Mouse (Mus musculus) spleen, postnatal 14 days (tissue): Measurements from ENCODE around the gene Nav2.

ENCODE experiments used
- DNase-seq, 2 experiments: peaks; one replicate each; pipeline ENCODE4 v3.0.0; 2021 to 2022; ENCODE audit warnings: low spot score in 2 of 2

The Nav2 gene

DNA sequence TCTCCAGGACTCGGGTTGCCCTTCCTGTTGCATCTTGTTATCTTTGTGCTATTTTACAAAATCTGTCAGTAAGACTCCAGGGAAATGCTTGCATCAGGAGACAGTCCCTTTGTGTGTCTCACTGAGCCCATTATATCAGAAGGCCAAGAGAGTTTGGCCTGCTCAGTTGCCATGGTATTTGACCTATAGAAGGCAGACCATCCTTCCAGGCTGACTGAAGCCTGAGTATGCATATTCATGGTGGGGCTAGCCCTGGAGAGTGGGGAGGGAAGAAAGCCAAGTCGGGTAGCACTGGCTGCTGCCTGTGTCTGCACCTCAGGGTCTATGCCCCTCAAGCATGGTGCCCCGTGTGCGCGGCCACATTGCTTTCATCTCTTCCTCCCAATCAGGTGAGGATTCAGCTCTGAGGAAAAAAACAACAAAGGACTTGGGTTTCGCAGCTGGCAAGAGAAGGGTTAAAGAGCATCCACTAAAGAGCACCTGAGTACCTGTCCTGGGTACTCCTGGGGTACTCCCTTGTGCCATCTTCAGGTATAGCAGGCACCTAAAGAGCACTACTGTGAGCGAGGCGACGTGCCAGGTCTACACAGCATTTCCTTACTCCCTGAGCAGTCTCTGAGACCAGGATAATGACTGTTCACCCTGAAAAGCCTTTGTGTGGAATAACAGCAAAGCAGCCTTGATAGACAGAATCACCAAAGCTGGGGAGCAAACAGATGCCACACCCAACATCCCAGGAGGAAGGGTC, 144.5 kb downstream of the Nav2 start:
- no peak for DNase-seq

DNA sequence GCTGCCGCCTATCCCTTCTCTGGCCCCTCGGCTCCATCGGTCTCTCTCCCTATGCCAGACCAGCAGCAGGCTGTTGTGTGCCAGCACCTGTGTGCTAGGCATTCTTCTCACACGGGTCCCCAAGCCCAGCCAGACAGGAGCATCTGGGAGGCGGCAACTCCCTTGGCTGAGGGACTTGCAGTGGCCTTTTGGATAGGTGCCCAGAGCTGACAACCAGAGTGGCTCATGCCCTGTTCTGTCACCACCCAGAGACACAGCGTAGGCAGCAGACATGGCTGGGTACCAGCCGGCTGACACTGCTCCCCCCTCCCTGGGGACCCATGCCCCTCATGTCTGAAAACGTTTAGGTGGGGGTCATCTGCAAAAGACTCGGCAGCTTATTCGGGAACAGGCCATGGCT, 146.8 kb downstream of the Nav2 start:
- no peak for DNase-seq

DNA sequence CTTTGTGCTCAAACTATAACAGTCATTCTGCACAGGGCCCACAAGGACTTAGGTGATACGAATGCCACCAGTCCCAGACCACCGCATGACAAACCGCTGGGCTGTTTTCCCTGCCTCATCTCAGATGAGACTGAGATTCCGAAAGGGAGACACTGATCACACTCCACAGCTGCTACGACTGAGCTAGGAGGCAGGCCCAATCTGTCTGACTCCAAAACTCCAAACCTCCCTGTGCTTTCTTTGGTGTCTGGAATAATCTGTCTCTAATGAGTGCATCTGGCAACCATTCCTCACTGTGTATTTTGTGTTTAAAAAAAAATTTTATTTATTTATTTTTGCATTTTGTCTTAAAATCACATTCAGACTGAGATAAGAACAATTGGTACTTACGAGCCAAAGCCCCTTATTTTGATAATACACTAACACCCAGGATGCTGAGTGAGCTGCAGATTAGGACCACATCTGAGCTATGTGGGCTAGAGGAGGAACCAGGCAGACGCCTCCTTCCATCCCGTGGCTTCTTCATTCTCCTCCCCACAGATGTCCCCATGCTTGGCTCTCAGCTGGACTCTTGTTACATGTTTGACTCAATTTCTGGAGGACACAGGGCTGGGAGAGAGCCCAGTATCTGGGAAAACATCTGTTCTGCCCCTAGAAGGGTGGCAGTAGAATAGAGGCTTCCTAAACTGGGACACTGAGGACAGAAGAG, 149.9 kb downstream of the Nav2 start:
- DNase-seq, result no peak

DNA sequence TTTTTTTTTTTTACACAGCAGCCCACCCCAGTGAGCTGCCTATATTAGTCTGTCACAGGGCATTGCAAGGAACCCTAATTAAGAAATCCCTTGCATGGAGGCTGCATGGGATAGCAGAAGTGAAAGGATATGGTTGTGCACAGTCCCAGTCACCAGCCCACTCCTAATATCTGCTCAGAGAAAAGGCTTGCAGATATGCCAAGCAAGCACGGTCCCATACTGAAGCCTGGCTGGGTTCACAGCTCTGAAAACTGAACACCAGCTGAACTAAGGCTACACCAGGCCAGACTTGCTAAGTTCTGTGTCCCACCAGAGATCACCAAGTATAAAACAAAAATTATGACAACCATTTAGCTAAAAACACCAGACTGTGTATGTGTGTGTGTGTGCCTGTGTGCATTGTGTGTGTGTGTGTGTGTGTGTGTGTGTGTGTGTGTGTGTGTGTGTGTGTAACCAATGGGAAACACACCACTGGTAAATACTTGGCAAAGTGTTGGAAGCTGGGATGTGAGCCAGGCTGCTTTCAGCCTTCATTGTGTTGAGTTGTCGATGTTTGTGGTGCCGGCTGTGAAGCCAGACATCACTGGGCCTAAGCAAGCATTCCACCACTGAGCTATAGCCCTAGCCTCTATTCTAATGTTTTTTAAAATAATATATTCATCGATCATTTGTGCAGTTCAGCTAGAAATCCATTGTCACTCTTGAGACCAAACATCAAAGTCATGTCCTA, 156.4 kb downstream of the Nav2 start:
- no peak for DNase-seq

DNA sequence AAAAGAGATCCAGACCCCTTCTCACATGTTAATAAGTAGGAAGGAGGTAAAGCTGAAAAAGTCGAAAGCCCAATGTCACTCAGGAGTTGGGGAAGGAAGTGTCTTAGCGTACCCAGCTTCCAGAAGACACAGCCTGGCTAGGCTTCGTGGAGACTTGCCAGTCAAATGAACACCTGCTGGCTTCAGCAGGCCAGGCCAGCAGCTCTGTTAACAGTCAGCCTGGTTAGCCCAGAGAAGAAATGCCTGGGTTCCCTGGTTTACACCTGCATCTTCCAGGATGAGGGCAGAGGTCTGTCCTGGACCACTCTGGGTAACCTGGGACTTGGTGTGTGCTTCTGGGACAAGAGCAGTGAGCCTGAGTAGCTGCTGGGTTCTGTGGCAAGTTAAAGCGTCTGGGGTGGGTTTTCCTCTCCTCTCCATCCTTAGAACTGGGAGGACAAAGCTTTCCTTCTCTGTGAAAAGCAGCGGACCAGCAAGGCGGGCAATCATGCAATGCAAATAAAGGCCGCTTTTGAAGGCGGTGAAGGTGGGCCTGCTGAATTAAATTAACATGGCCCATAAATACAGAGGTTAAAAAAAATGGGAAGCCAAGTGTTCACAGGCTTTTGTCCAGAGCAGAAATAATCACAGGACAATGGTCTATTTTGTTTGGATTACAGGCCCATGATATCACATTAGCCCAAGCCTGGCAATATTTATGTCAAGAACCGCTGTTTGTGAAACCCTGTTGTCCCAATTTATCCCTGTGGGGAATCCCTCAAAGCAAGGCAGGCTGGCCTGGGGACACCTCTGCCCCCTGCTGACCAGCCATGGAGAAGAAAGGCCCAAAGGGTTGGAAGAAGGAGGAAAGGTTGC, 157.3 kb downstream of the Nav2 start:
- no peak for DNase-seq

DNA sequence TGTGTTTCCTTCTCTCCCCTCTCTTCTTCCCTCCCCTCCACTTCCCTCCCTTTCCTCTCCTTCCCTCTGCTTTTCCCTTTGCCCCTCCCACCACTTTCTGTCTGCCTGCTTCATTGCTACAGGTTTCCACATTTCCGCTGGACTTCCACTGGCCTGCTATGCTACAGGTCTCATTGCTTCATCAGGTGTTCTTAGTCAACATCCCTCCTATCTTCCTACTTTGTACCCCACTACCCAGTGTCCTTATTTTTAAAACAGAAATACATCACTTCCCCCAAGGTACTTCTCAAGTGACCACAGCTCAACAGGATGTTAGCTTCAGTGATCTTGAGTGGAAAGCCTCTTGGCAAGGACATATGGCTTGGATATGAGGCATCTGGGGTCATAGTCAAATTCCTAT, 158.3 kb downstream of the Nav2 start:
- no peak for DNase-seq

DNA sequence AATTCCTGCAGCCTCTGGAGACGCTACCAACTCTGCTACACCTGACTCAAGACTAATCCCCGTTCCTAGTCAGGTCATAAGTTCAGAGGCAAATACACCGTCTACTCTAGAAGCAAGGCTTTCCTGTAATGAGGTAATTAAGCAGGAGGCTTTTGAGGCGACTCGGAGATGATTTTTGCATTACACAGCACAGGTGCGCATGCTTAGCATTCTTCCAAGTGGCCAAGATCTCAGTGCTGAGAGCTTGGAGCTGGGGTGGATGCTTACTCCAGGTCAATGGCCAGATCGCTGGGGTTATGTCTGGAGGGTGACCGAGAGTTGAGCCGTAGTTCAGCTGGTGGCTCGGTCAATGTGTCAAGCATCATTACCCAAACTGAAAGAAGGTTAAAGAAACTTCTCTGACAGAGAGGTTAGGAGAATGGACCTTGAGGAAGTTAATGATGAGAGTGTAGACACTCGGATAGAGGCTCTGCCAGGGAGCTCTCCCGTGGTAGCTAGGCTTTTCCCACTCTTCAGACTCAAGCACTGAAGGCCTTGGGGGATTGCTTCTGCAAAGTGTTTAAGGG, 161.0 kb downstream of the Nav2 start:
- DNase-seq, result no peak

DNA sequence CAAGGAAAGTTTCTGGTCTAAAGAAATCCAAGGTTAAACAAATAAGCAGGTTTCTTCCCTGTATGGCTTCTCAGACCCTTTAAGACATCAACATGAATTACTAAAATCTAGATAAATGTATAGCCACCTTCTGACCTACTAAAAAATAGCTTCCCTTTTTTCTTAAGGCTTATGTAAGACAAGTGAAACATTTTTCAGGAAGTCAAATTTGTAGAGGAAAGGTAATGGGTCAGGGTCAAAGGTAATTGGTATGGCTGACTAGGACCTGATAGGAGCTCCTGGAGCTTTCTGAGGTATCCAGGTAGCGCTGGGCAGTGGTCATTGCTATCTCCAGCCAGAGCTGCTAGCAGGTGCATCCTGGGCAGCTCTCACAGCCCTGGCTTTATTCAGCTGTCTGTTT, 162.1 kb downstream of the Nav2 start:
- DNase-seq, result no peak

DNA sequence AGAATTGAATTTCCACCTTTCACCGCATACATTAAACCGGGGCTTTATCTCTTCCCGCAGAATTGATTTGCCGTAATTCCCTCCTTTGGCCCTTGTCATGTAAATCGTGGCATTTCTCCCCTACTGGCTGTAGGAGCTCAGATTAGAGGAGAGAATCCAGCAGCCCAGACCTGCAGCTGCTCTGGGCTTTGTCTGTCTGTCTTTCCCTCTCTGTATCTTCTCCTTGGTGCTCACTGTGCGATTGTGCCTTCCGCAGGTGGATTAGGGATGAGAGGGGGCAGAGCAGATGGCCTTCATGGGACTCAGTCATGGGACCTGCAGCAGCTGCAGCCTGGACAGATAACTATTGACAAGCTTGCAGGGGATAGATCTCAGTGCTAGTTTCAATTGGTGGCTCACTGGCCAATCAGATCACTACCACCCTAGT, 162.6 kb downstream of the Nav2 start:
- DNase-seq, result no peak

DNA sequence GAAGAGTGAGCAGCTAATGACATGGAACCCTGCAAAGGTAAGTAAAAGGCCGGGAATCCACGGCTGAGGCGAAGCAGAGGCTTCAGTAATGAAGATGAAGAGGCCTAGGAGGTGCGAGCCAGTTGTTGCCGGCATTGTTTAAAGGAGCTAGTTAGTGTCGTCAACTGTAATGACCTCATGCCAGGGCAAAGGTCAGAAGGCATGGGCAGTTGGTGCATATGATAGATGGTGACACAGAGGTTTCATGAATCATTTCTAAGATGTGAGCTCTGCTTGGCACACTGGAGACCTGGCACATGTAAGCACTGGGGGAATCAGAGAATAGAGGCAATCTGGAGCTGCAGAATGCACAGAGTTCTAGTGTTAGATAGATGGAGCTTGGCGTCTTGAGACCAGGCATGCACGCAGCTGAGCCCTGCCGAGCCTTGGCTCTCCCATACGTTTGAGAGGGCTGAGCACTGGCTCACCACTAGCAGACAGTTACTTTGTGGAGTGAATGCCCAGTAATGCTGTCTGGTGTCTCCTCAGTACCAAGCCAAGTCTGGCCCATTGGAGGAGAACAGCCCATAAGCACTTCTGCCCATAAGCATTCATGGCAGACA, 166.9 kb downstream of the Nav2 start:
- DNase-seq, result no peak

DNA sequence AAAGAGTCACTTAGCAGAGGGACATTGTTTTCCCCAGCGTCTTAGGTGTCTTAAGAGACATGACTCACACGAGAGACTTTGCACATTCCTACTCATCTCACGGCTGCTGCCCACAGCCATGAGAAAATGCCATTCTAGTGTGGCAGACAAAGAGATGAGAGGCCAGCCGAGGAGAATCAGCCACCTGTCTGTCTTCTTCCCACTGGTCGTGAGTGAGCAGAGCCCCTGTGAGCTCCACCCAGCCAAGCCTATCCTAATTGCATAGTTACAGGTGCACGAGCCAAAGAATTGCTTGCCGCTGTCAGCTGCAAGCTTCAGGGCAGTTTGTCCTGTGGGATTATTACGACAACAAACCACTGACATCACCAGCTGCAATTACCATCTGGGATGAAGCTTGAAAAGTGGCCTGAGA, 167.8 kb downstream of the Nav2 start:
- DNase-seq, result no peak

DNA sequence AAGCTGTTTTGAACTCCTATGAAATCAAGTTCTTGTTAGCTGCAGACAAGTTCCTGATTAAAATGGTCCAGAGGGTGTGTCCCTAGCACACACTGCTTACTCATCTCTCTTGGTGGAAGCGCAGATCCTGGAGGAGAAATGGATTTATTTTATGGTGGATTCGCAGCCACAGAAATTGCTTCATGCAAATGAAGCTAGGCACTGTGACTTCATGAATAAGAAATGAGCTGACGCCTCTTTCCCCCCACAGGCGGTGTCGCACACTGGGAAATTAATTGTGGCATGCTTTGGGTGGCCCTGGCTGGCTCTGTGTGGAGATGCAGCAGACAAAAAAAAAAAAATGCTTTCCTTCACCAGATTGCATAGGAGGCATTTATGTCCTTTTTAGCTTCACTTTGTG, 170.4 kb downstream of the Nav2 start:
- no peak for DNase-seq

DNA sequence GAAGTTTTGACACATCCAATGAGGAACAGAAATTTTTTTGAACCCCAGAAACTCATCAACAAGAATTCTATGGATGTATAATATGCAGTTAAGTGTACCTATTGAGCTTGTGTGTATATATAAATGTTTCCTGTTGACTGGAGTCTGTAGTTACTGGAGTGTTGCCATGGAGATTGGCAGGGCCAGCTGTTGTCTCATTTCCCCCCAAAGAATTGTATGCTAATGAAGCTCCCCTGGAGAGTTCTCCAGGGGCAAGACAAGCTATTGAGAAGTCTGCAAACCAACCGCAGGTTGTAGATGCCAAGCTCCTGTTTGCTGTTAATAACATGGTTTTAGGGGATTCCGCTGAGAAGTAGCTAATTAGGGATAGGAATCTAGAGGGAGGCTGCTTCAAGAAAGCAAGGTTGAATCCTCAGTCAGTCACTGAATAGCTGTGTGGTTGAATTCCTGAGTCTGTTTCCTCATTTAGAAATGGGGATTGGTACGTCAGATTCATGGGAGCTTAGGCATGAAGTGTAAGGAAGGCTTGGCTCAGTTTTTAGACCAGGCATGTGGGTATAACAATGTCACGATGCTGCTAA, 174.2 kb downstream of the Nav2 start:
- DNase-seq, result no peak

DNA sequence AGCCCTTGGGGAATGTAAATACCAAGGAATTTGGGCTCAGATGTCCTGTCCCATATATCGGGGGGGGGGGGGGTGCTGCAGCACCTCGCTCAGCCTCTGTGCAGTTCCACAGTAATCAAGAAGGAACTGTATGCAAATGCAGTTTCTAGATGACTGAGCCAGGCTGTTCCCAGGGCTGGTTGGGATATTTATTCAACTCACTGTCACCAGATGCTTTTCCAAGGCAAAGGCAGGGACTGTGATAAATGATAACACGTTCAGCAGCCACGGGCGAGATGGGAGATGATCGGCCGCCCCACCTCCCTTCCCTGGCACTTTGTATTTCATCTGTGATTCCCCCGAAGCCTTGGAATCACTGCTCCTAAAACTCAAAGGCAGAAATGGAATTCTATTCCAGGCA, 176.3 kb downstream of the Nav2 start:
- no peak for DNase-seq

DNA sequence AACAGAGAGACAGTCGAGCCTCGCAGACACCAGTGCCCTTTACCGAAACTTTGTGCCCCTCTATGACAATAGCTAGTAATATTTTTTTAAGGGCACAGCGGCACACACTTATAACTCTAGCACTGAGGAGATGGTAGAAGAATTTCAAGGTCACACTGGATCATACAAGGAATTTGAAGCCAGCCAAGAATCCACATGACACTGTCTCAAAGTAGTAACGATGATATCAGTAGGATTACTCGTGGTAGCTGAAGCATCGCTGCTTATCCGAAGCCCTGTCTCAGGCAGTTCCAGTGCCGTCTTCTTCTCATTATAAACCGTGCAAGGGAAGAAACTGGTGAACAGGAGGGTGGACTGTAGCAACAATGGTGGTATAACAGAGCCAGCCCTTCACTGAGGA, 177.2 kb downstream of the Nav2 start:
- DNase-seq, result no peak

DNA sequence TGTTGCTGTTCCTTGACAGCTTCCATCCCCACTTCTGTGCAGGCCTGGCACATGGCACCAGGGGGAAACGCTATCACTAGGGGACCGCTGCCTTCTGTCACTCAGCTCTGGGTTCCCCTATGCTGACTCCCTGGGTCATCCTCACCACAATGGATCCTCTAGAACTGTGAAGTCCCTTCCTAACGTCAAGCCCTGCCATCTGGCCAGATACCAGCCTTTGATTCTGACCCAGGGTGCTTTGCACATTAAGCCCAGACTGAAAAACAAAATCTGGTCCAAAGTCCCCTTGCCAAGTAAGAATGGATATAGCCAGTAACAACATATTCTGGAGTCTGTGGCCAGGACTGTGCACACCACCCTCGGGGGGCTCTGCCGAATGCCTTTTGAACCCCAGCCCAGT, 178.6 kb downstream of the Nav2 start:
- no peak for DNase-seq

DNA sequence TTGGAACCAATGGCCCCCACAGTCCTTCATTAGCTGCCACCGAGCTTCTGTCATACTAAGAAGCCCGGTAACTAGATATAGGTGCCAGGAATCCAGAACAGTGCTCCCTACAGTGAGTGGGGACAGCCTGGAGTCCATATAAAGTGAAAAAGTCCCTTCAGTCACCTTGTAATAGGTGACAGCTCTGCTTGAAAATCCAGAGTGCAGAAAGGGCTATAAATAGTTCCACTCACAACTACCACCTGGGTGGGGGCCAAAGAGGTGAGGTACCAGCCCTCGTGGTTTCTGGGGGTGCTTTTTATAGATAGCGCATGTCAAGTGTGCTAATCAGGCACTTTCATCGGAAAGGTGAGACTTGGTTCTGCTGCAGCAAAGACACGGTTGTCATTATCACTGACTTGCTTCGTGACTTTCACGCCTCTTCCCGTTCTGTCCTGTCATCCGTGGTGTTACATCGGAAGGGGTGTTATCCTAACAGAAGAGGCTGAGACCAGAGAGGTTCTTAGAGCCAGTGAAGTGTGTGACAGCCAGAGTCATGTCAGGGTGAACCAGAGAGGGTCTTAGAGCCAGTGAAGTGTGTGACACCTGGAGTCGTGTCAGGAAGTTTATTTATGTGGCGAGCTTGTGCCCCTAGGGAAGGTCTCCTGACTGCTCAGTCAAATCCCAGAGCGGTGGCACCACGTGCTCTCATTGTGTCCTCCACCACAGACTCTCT, 179.8 kb downstream of the Nav2 start:
- DNase-seq, result no peak

DNA sequence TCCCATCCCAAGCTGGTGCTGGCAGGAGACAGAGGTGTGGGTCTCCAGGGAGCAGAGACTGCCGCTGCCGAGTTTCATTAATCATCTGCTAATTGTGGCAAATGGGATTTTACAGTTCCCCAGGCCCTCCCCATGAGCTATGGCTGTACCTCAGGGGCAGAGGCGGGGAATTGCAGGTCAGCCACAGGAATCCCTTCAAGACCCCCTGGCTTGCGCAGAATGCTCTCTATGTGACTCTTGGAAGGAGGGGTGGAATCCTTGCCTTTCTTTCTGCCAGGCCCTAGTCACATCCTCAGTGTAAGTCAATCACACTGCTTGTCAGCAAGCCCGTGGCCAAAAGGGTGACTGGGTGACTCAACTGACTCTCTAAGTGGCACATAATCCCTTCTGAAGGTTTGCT, 182.9 kb downstream of the Nav2 start:
- no peak for DNase-seq

DNA sequence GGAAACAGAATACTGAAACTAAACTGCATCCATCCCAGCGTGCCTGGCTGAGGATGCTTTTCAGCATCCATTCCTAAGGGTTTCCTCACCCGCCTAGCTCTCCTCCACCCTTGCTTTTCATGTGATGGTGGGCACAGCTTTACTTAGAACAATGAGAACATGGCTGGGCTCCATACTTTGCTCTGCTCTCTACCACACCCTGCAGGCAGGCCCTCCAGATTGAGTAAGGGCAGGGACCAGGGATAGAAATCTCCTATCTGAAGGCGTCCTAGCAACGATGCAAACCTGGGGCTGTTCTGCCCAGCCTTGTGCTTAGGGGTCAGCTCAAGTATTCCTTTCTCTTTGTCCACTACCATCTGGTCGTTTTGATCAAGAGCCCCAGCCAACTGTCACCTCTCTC, 183.4 kb downstream of the Nav2 start:
- DNase-seq, result no peak

DNA sequence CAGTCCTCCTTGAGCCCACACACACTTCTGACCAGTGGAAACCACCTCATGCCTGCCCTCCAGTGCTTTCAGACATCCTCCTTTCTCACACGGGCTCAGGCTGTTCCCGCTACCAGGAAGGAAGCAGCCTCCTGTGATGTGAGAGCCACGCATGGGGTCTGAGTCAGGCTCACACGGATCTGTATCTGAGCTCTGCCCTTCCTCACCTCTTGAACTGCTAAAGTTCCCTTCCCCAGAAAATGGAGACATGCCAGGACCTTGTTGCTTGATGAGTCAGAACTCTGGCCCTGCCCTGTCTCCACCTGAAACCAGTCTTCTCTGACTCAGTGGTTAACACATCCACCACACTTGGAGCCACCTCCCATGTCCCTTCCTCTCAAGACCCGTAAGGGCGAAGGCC, 185.1 kb downstream of the Nav2 start:
- DNase-seq, result no peak
